Mouse (Mus musculus) heart, embryonic 12.5 days (tissue): ENCODE measurements at regions not wholly inside any gene's neighbourhood (a gene's known extent, or its start where the extent isn't known, plus 50 kb on each side); places are given as distances from the start of the nearest gene placed in this dataset.

Experiments used
- ATAC-seq: fragments of 200-750 bp; cut with Nextera tagmentation; 2 replicates; pipeline ENCODE4 v1.8.0; 2017; ENCODE audit warnings: moderate TSS enrichment, moderate library complexity; ENCODE audit not compliant: insufficient number of reproducible peaks, low FRiP score
- H3K27ac ChIP-seq: fragments of 300-500 bp; sonication (generic); 2 replicates; pipeline ENCODE4 v1.5.1; 2016; ENCODE audit warnings: mild to moderate bottlenecking, moderate library complexity; ENCODE audit not compliant: poor library complexity, severe bottlenecking
- H3K27me3 ChIP-seq: fragments of 300-500 bp; sonication (generic); replicated peaks from 2 replicates; pipeline ENCODE4 v1.6.1; 2016; ENCODE audit warnings: mild to moderate bottlenecking, moderate library complexity
- H3K36me3 ChIP-seq: fragments of 300-500 bp; sonication (generic); 2 replicates; pipeline ENCODE4 v1.6.1; 2016; ENCODE audit warnings: mild to moderate bottlenecking, moderate library complexity
- H3K4me1 ChIP-seq: fragments of 300-500 bp; sonication (generic); replicated peaks from 2 replicates; pipeline ENCODE4 v1.6.1; 2016; ENCODE audit warnings: mild to moderate bottlenecking
- H3K4me2 ChIP-seq: fragments of 300-500 bp; sonication (generic); 2 replicates; pipeline ENCODE4 v1.6.1; 2016; ENCODE audit warnings: mild to moderate bottlenecking, moderate library complexity
- H3K4me3 ChIP-seq: fragments of 300-500 bp; sonication (generic); 2 replicates; pipeline ENCODE4 v1.5.1; 2016; ENCODE audit warnings: mild to moderate bottlenecking
- H3K9ac ChIP-seq: fragments of 300-500 bp; sonication (generic); 2 replicates; pipeline ENCODE4 v1.6.1; 2016; ENCODE audit warnings: mild to moderate bottlenecking, moderate library complexity
- H3K9me3 ChIP-seq: fragments of 300-500 bp; sonication (generic); replicated peaks from 2 replicates; pipeline ENCODE4 v1.6.1; 2016; ENCODE audit warnings: mild to moderate bottlenecking, moderate library complexity
- WGBS: fragments of 180-500 bp; shearing (Covaris S2); methylation state at CpG from one replicate; pipeline ENCODE4 v1.1.7; 2016; 5-methylcytosine and 5-hydroxymethylcytosine counted together

DNA sequence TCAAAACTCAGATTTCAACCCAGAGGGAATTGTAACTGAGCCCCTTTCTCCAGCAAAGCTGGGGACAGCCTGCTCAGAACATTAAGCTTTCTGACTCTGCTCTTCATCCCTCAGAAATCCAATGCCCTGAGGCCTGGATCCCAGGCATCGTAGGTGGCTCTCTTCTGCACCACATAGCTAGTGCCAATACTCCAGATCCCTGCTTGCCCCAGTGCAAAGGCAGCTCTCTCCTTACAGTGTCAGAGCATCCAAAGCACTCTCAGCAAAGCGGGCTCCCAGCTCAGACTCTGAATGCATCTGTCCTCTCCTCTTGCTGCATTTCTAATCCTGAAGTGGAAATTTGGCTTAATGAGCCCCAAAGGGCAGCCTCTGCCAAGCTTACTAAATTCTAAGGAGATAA, 59.4 kb upstream of the Ddit4l start:
- Histone ChIP-seq H3K9ac (no peak overlapping the region), H3K4me3 (no peak overlapping the region), H3K4me2 (no peak overlapping the region), H3K9me3 (no peaks in the 10 kb centered on the region), H3K36me3 (no peaks in the 10 kb centered on the region), H3K4me1 (no peaks in the 10 kb centered on the region), H3K27me3 (no peaks in the 10 kb centered on the region), H3K27ac (no peak overlapping the region)
- ATAC-seq = no peak
- WGBS = 70% methylated on average over 2 of the region's 2 CpGs

DNA sequence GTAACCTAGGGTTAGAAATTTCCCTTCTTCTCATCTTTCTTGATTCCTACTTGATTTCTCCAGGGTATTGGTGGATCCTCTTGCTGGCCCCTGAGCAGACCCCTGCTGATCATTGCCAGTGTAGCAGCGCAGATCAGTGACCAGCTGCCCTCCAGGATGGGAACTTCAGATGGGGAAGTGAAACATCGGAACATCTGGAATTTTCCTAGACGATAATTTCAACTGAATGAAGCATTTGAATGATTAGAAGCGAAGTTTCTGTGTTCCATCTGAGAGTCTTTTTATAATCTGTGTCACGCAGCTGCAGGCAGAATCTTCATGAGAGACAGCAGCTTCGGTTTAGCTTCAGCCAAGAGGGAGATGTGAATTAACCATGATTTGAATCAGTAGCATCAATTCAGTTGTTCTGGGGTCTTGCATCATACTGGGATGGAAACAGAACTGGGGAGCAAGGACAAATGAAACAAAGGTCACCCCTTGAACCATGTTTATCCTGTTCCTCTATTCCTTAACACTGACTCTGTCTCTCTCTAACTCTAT, 57.8 kb upstream of the Ddit4l start:
- H3K27ac ChIP-seq = no peak overlapping the region
- no peak overlapping the region for H3K9ac ChIP-seq
- WGBS = 76% methylated on average over 6 of the region's 6 CpGs
- no peak overlapping the region for H3K4me2 ChIP-seq
- no peak for ATAC-seq
- no peaks in the 10 kb centered on the region for H3K36me3 ChIP-seq
- no peaks in the 10 kb centered on the region for H3K4me1 ChIP-seq
- no peak overlapping the region for H3K4me3 ChIP-seq
- H3K9me3 ChIP-seq = no peaks in the 10 kb centered on the region
- no peaks in the 10 kb centered on the region for H3K27me3 ChIP-seq

DNA sequence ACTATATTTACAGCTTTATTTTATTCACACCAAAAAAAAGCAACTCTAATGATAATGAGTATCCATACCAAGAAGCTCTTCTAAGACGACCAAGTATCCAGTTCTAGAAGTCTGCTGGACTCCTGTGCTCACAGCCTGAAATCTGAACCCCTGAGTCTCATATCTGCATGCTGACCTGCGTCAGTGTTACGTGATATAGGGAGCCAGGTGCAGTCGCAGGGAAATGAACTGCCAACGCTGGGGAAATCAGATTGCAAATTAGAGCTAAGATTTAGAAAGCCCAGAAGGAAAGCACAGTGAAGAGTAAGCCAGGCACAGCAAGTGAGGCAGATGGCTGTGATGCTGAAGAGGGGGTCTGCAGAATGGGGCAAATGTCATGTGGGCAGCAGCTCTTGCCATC, 57.1 kb upstream of the Ddit4l start:
- ATAC-seq = no peak
- Histone ChIP-seq H3K36me3 (no peaks in the 10 kb centered on the region), H3K4me2 (no peak overlapping the region), H3K27me3 (no peaks in the 10 kb centered on the region), H3K9ac (no peak overlapping the region), H3K27ac (no peak overlapping the region), H3K4me1 (no peaks in the 10 kb centered on the region), H3K4me3 (no peak overlapping the region), H3K9me3 (no peaks in the 10 kb centered on the region)
- WGBS = 61% methylated on average over 5 of the region's 5 CpGs

DNA sequence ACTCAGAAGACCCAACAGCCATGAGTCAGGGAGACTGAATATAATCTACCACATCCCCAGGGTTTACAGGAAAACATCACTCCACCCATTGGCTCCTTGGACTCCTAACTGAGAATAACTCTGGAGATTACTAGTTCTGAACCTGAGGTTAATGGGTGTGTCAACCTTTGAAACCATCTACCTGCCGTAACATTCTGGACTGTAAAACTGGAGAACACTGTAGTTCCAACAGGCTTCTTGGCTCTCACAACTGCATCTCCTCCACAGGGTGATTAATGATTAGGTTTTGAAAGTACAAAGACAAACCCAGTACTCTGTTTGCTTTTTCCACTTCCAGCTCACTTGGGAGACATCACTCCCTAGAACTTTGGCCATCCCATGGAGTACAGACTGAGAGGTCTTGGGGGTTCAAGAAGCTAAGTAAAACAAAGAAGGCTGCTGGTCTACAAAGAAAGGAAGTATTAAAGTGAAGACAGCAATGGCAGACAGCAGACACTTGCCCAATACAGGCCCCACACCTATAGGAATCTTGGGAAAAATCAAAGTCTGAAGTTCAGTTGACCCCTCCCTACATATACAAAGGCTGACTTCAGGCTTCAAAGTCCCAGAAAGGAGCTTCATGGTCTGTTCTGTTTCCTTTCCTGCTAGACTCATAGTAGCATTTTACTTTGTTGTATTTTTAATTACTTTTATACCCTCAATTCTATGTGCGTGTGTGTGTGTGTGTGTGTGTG, 52.7 kb upstream of the Ddit4l start:
- no peak overlapping the region for H3K4me3 ChIP-seq
- no peak for ATAC-seq
- 98% methylated on average over 2 of the region's 2 CpGs for WGBS

More for the DNA sequence above, 52.7 kb upstream of the Ddit4l start:
- H3K9me3 ChIP-seq = no peaks in the 10 kb centered on the region
- H3K36me3 ChIP-seq = no peaks in the 10 kb centered on the region
- no peaks in the 10 kb centered on the region for H3K27me3 ChIP-seq
- no peaks in the 10 kb centered on the region for H3K4me1 ChIP-seq
- H3K27ac ChIP-seq = no peak overlapping the region
- H3K4me2 ChIP-seq = no peak overlapping the region
- no peak overlapping the region for H3K9ac ChIP-seq
